Mouse (Mus musculus) kidney, embryonic 16.5 days (tissue): Measurements from ENCODE around the gene Ghr. TPM values are rescaled to one million over a fixed set of nuclear protein-coding genes. Genes with fewer than 3 reads are reported as not detected.

Source experiments
- ATAC-seq: fragments of 200-750 bp; cut with Nextera tagmentation; 2 replicates; pipeline ENCODE4 v1.8.0; 2017; ENCODE audit warnings: moderate TSS enrichment; ENCODE audit not compliant: low FRiP score, low TSS enrichment
- H3K27ac ChIP-seq: fragments of 300-500 bp; sonication (generic); 2 replicates; pipeline ENCODE4 v1.5.1; 2014; ENCODE audit warnings: low read length
- H3K27me3 ChIP-seq: fragments of 300-500 bp; sonication (generic); 2 replicates; pipeline ENCODE4 v1.6.1; 2014; ENCODE audit warnings: low read length, control low read depth, mixed read lengths; ENCODE audit not compliant: insufficient read depth
- H3K36me3 ChIP-seq: fragments of 300-500 bp; sonication (generic); 2 replicates; pipeline ENCODE4 v1.6.1; 2014; ENCODE audit warnings: low read length, control low read depth, mixed read lengths; ENCODE audit not compliant: insufficient read depth
- H3K4me1 ChIP-seq: fragments of 300-500 bp; sonication (generic); 2 replicates; pipeline ENCODE4 v1.6.1; 2014; ENCODE audit warnings: low read length, control low read depth, mixed read lengths; ENCODE audit not compliant: insufficient read depth
- H3K4me2 ChIP-seq: fragments of 300-500 bp; sonication (generic); replicated peaks from 2 replicates; pipeline ENCODE4 v1.6.1; 2014; ENCODE audit warnings: low read depth, low read length
- H3K4me3 ChIP-seq: fragments of 300-500 bp; sonication (generic); 2 replicates; pipeline ENCODE4 v1.5.1; 2014; ENCODE audit warnings: mild to moderate bottlenecking, low read length
- H3K9ac ChIP-seq: fragments of 300-500 bp; sonication (generic); replicated peaks from 2 replicates; pipeline ENCODE4 v1.6.1; 2014; ENCODE audit warnings: low read length
- H3K9me3 ChIP-seq: fragments of 300-500 bp; sonication (generic); 2 replicates; pipeline ENCODE4 v1.6.1; 2016; ENCODE audit warnings: low read length, control low read depth
- WGBS: fragments of 180-500 bp; shearing (Covaris S2); extraction: QIAGEN DNeasy Blood & Tissue Kit; methylation state at CpG from one replicate; pipeline ENCODE4 v1.1.7; 2014; 5-methylcytosine and 5-hydroxymethylcytosine counted together
- polyA plus RNA-seq: library from polyadenylated mRNA; unstranded; fragments of >200 nt; fragmentation: Nextera tagmentation; extraction: Ambion mirVana; gene quantifications from 2 replicates; pipeline ENCODE4 v1.2.1, GENCODE M21; 2015

Gene Ghr
- polyA plus RNA-seq, 1 experiment from 2014 or later: 68.4 TPM

GRCm38 (mm10) chr15:3464754-3465153, 118.5 kb downstream of the Ghr start:
- ATAC-seq: peak; percentile 73
- Histone ChIP-seq H3K9ac (no peak overlapping the region), H3K4me2 (no peak overlapping the region), H3K27ac (no peak overlapping the region; the same call in 1 of the 2 replicates), H3K36me3 (no peaks in the 10 kb centered on the region), H3K9me3 (no peaks in the 10 kb centered on the region), H3K27me3 (no peaks in the 10 kb centered on the region), H3K4me1 (peaks cover 4% of the 10 kb centered on the region; the same call in 1 of the 2 replicates), H3K4me3 (no peak overlapping the region)
- WGBS: 62% methylated on average over 4 of the region's 4 CpGs

GRCm38 (mm10) chr15:3456543-3456942, 126.7 kb downstream of the Ghr start:
- H3K4me2 ChIP-seq: no peak overlapping the region
- WGBS: 78% methylated on average over 4 of the region's 4 CpGs
- H3K9me3 ChIP-seq: no peaks in the 10 kb centered on the region
- no peak overlapping the region for H3K4me3 ChIP-seq
- H3K27me3 ChIP-seq: no peaks in the 10 kb centered on the region
- H3K36me3 ChIP-seq: no peaks in the 10 kb centered on the region
- H3K9ac ChIP-seq: no peak overlapping the region
- no peaks in the 10 kb centered on the region for H3K4me1 ChIP-seq
- ATAC-seq: no peak
- H3K27ac ChIP-seq: no peak overlapping the region

GRCm38 (mm10) chr15:3455572-3455971, 127.7 kb downstream of the Ghr start:
- Histone ChIP-seq H3K4me1 (no peaks in the 10 kb centered on the region), H3K4me2 (no peak overlapping the region), H3K4me3 (no peak overlapping the region), H3K36me3 (0 out of 2 replicates have a peak, but pooled peaks cover 1% of the 10 kb centered on the region), H3K9ac (no peak overlapping the region), H3K9me3 (no peaks in the 10 kb centered on the region), H3K27ac (no peak overlapping the region), H3K27me3 (no peaks in the 10 kb centered on the region)
- ATAC-seq: no peak

GRCm38 (mm10) chr15:3452080-3452752, 131.1 kb downstream of the Ghr start:
- H3K4me3 ChIP-seq: no peak overlapping the region
- no peaks in the 10 kb centered on the region for H3K9me3 ChIP-seq
- H3K36me3 ChIP-seq: 0 out of 2 replicates have a peak, but pooled peaks cover 3% of the 10 kb centered on the region
- H3K27ac ChIP-seq: no peak overlapping the region
- ATAC-seq: no peak
- no peaks in the 10 kb centered on the region for H3K27me3 ChIP-seq
- whole genome bisulfite sequencing: 76% methylated on average over 5 of the region's 5 CpGs
- H3K9ac ChIP-seq: no peak overlapping the region
- H3K4me1 ChIP-seq: no peaks in the 10 kb centered on the region
- H3K4me2 ChIP-seq: no peak overlapping the region

- H3K36me3 ChIP-seq: 0 out of 2 replicates have a peak, but pooled peaks cover 3% of the 10 kb centered on the region
- no peaks in the 10 kb centered on the region for H3K4me1 ChIP-seq
- no peak overlapping the region for H3K4me2 ChIP-seq
- ATAC-seq: no peak
- H3K4me3 ChIP-seq: no peak overlapping the region
- H3K9ac ChIP-seq: no peak overlapping the region
- H3K9me3 ChIP-seq: no peaks in the 10 kb centered on the region
- H3K27ac ChIP-seq: no peak overlapping the region
- WGBS: 78% methylated on average over 2 of the region's 2 CpGs
- no peaks in the 10 kb centered on the region for H3K27me3 ChIP-seq
Measured at GRCm38 (mm10) chr15:3449564-3449963, 133.7 kb downstream of the Ghr start.

- H3K9ac ChIP-seq: no peak overlapping the region
- no peak overlapping the region for H3K4me3 ChIP-seq
- no peaks in the 10 kb centered on the region for H3K4me1 ChIP-seq
- H3K27ac ChIP-seq: no peak overlapping the region
- no peaks in the 10 kb centered on the region for H3K27me3 ChIP-seq
- no peaks in the 10 kb centered on the region for H3K36me3 ChIP-seq
- 82% methylated on average over 7 of the region's 7 CpGs for WGBS
- H3K9me3 ChIP-seq: no peaks in the 10 kb centered on the region
- H3K4me2 ChIP-seq: no peak overlapping the region
- no peak for ATAC-seq
Measured at GRCm38 (mm10) chr15:3445285-3445909, 137.9 kb downstream of the Ghr start.

GRCm38 (mm10) chr15:3444448-3445020, 138.8 kb downstream of the Ghr start:
- no peaks in the 10 kb centered on the region for H3K36me3 ChIP-seq
- ATAC-seq: no peak
- H3K9me3 ChIP-seq: no peaks in the 10 kb centered on the region
- no peak overlapping the region for H3K27ac ChIP-seq
- H3K4me1 ChIP-seq: no peaks in the 10 kb centered on the region
- no peak overlapping the region for H3K9ac ChIP-seq
- no peak overlapping the region for H3K4me3 ChIP-seq
- H3K27me3 ChIP-seq: no peaks in the 10 kb centered on the region
- H3K4me2 ChIP-seq: no peak overlapping the region
- 68% methylated on average over 8 of the region's 8 CpGs for WGBS

GRCm38 (mm10) chr15:3441506-3442286, 141.6 kb downstream of the Ghr start:
- Histone ChIP-seq H3K27ac (no peak overlapping the region), H3K27me3 (no peaks in the 10 kb centered on the region), H3K36me3 (no peaks in the 10 kb centered on the region), H3K9ac (no peak overlapping the region), H3K4me1 (no peaks in the 10 kb centered on the region), H3K4me3 (no peak overlapping the region), H3K9me3 (no peaks in the 10 kb centered on the region), H3K4me2 (no peak overlapping the region)
- WGBS: 54% methylated on average over 4 of the region's 4 CpGs
- ATAC-seq: no peak

- ATAC-seq: no peak
- 71% methylated on average over 3 of the region's 3 CpGs for WGBS
- H3K9ac ChIP-seq: no peak overlapping the region
- no peaks in the 10 kb centered on the region for H3K9me3 ChIP-seq
- no peak overlapping the region for H3K4me3 ChIP-seq
- H3K27ac ChIP-seq: no peak overlapping the region
- no peak overlapping the region for H3K4me2 ChIP-seq
- no peaks in the 10 kb centered on the region for H3K36me3 ChIP-seq
- H3K27me3 ChIP-seq: no peaks in the 10 kb centered on the region
- H3K4me1 ChIP-seq: peaks cover 21% of the 10 kb centered on the region
Measured at GRCm38 (mm10) chr15:3437381-3437780, 145.9 kb downstream of the Ghr start.
